Mouse (Mus musculus) left cerebral cortex, postnatal 10 days (tissue): ENCODE results near the gene Ttc4. TPM values are rescaled to one million over a fixed set of nuclear protein-coding genes. Genes with fewer than 3 reads are reported as not detected.

Source experiments
- DNase-seq, 2 experiments: peaks; one replicate each; pipeline ENCODE4 v3.0.0; 2021 to 2022; ENCODE audit warnings: low spot score in 2 of 2, mixed read lengths in 1 of 2; ENCODE audit errors: extremely low spot score in 1 of 2
- intact Hi-C: fragments of 180-260 bp; cut with DNase I; formaldehyde crosslinking; loops from one replicate; pipeline ENCODE4 v1.15.1; 2025
- total RNA-seq, 2 experiments: library from RNA; stranded (reverse); gene quantifications; 2 replicates each; pipeline ENCODE4 v1.2.3; 2021

Gene Ttc4
- total RNA-seq, result 10 to 100 TPM; 44.8 to 45.4 TPM

DNA sequence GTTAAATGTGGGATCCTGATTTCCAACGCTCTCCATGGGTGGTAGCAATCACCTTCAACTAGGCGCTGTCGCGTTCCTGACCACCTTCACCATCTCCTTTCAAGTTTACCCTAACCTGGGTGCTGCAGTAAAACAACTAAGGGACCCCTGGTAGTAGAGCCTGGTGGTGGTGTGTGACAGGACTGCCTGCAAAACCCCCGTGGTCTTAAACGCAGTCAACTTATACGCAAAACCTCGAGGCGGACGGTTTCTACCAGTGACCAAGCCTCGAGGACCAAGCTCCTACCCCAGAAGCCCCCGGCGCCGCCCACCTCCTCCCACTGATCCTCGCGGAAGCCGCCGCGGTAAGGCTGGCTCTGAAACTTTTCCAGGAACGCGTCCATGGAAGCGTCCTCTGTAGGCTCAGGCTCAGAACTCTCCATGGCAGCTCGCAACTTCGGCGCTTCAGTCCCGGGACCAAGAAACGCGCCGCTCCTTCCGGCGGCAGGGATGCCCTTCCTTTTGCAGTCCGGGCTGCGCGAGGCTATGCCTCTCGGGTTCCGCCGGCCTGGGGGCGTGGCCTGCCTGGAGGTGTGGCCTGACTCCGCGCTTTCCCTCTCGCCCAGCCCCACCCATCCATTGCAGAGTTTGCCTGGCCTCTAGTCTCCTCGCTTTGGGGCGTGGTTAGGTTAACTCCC lies at the start of gene Ttc4:
TSS of gene Ttc4 (minus strand) at position 503 of the 677 bp plus-strand sequence.
- intact Hi-C loops, result loop anchor here (5.0 kb wide), 1 partner anchor 46 kb away; no protein-coding TSS in a partner anchor

DNA sequence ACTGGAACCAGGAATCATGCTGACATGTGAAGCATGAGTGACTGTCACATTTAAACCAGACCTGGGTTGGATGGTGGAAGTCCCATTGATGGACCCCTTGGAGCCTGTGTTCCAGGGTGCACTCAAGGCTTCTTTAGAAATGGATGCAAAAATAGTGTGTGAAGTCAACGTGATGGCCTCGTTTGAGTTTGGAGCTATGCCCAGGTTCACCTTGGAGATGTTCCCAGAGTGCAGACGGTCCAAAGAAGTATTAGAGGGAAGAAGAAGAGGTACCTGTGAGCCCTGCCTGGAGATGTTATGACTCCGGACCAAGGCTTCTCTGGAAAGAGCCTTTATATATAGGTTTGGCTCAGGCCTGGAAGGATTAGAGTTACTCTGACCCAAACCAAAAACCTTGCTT lies 41.9 kb upstream of the Ttc4 start:
- no peak for DNase-seq
- intact Hi-C loops, result no loop called here

More for the DNA sequence above, at the start of gene Ttc4:
- peak; percentile 80 to 95 for DNase-seq

DNA sequence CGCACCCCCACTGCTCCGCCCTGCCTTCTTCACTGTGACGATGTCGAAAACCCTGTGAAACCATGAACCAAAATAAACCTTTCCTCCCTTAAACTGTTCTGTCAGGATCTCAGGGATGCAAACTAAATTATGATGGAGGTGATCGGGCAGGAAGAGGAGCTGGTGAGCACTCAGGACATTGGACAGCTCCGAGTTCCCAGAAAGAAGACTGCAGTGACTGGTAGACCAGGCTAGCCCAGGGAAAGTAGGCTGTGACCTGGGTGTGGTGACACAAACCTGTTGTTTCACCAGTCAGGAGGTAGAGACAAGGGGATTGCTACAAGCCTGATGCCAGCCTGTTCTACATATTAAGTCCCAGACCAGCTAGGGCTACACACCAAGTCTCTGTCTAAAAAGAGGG lies 34.9 kb upstream of the Ttc4 start:
- intact Hi-C loops, result no loop called here
- no peak for DNase-seq

DNA sequence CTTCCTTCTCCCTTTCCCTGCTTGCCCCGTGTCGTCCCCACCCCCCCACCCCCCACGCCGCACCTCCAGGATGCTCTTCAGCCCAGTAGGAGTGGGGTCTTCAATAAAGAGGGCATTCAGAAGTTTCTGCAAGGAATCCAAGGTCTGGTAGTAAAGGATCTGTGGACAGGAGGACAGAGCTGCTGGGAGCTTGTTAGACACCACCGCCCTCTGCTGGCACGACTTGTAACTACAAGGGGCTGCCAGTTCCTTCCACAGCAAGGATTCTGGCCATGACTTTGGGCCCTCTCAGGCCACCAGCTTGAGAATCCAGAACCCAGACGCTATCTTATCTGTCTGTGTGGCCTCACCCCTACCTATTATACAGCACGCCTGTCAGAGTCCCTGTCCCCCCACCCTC lies 29.7 kb upstream of the Ttc4 start:
- peak; percentile 65 to 82 for DNase-seq
- intact Hi-C loops, result loop anchor here (2.0 to 5.0 kb wide), 2 partner anchors 76 to 94 kb away; no protein-coding TSS in a partner anchor

DNA sequence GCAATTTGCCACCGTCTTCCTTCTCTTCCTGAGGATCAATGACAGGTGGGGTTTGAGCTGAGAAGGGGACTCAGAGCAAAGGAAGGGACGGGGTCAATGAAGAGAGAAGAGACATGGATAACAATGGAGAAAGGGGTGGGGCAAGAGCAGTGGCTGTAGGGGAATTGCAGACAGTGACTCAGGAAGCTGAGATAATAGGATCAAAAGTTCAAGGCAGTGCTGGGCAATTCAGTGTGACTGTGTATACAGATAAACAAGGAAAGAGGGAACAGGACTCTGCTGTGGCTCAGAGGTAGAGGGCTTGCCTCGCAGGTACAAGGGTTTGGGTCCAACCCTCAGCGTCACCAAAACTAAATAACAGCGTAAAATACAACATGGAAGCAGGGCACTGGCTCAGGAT lies 29.2 kb upstream of the Ttc4 start:
- DNase-seq, result no peak
- intact Hi-C loops, result loop anchor here (2.0 to 5.0 kb wide), 2 partner anchors 76 to 93 kb away; no protein-coding TSS in a partner anchor

DNA sequence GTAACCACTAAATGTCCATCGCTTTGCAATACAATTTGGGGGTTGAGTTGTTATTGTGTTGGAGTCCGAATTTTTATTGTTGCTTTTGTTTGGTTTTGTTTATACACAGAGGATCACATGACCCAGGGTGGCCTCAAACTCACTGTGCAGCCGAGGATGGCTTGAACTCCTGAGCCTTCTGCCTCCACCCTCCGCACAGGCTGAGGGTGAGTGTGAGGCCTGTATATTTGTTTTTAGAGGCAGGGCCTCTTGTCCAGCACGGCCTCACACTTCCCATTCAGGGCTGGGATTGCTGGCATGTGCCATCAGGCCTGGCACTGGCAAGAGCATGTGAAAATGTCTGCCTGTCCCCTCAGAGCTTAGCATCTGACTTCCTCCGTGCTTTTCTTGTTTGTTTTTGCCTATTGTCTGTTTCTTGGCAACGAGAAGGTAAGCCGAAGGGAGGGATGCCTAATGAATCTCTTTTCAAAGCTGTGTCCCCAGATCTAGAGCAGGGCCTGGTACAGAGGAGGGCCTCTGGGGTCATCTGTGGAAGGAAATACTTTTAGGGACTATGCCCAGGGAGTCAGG lies 26.4 kb upstream of the Ttc4 start:
- no peak for DNase-seq
- intact Hi-C loops, result loop anchor here (5.0 kb wide), 1 partner anchor 73 kb away; no protein-coding TSS in a partner anchor

DNA sequence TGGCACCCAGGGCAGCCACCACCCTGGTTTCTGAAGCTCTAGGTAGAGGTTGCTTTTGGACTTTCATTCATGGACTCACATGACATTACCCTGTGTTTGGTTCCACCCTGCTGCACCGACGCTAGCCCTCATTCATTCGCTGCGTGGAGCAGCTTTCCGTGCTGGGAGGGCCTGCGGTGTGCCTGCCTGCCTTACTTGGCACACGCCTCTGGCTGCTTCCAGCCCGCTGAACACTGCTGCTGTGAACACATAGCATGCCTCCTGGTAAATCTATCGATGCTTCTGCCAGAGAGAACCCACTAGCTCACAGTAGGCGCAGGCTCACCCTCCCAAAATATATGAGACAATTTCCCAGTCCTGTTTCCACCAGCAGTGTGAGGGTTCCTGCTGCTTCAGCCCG lies 25.7 kb upstream of the Ttc4 start:
- peak; percentile 53 to 55 for DNase-seq
- intact Hi-C loops, result no loop called here

DNA sequence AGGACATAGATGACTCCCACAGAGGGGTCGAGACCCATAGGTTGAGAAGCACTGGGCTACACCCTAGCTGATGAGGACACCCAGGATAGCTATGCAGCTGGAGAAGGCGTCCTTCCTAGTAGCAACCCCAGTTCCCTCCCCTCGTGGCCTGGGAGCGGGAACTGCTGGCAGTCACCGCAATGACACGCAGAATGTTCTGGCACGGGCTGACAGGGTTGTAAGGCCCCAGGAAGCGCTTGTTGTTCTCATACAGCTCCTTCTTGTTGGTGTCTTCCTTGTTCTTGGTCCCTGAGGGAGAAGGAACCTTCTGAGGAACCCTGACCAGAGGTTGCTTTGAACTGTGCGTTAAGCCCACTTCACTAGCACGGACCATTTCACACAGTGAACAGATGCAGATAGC lies 25.2 kb upstream of the Ttc4 start:
- intact Hi-C loops, result no loop called here
- DNase-seq, result no peak

DNA sequence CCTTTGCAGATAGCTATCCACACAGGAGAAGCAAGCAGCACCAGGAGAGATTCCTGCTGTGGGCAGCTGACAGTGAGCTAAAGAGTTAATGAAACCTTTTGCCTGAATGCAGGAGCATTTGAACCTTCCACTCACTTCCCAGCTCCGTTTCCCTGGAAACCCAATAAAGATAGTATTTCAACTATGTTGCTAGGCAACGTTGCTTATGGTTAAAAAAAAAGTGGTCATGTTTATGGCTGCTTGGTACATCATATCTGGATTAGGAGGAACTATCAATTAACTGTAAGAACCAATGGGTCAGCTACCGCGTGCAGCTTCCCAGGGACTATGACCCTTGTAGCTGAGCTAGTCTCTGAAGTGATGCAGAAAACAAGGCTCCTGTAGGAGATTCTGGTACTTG lies 22.1 kb upstream of the Ttc4 start:
- peak in 1 of 2 experiments; percentile 46 for DNase-seq
- intact Hi-C loops, result no loop called here

DNA sequence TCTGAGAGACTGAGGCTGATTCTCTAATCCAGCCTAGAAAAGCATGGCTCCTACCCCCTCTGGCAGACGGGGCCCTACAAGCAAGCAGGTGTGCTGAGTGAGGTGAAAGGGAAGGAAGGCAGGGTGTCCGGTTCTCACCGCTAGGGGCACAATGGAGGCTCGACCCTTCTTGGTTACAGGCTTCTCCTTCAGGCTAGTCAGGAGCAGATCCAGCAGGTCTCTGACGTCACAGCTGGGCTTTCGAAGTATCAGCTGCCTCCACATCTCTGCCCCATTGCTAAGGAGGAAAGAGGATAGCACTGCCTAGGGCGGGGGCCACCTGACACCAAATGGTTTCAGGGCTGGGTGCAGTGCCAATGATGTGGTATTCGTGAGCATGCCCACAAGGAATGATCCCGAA lies 21.2 kb upstream of the Ttc4 start:
- intact Hi-C loops, result no loop called here

DNA sequence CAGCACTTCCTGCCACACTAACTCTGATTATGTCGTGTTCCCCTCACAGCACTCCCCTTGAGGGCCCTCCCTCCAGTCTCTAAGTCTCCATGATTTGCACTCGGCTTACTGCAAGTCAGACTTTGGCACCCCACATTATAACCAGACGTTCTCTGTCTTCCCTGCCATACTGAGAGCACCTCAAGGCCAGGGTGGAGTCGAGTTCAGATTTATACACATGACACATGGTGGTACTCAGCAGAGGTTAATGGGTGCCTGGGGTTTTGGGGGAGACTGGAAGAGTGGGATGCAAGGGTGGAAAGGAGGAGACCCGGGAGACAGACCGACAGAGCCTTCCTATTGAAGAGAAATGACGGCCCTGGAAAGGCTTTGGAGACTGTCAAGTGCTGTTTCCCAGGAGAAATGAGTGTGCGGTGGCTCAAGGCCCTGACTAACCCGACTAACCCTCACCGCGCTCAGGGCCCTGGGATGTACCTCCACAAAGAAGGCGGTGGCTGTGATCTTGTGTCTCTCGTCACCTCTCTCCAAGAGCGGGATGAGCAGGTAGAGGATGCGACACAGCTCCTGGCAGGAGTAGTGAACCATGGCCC lies 15.2 kb upstream of the Ttc4 start:
- DNase-seq, result no peak
- intact Hi-C loops, result no loop called here

More for the DNA sequence above, 21.2 kb upstream of the Ttc4 start:
- peak in 1 of 2 experiments; percentile 63 for DNase-seq

DNA sequence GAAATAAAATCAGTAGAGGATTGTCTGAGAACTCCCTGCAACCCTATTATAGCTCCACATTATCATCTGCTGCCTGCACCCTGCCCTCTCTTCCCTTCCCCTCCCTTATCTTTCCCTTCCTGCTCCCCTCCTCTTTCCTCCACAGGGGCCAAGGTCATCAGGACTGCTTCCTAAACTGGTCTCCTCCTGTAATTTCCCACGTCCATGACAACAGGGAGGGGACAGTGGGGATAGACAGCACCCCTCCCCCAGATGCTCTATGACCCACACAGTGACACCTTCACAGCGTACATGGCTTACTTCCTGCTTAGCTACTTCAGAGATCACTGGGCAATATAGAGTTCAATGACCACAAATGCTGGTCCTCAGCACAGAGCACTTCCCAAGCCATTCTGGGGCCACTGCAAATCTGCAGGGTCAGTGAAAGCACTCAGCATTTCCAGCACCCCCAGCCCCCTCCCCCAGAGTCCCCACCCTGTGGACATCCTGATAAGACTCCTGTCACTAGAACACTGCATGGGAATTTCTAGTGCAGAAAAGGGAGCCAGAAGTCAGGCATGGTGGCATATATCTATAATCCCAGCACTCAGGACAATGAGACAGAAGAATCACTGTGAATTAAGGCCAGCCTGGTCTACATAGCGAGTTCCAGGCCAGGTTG lies 10.0 kb upstream of the Ttc4 start:
- DNase-seq, result no peak
- intact Hi-C loops, result no loop called here

DNA sequence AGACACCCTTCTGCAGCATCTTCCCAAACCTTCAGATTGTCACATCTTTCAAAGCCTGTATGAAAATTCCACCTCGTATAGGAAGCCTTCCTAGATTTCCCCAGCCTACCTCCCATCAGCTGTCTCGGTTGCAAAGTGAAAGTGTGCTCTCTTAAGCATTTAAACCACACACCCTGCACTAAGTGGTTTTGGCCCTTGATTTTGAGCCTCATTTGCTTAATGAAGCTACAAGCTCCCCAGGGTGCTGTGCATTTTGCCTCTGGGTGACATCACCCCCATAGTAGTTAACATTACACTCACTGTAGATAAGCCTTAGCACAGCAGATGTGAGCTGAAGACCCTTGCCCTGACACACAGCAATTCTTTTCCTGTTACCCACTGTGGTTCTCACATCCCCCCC lies 2.2 kb upstream of the Ttc4 start:
- no peak for DNase-seq
- intact Hi-C loops, result no loop called here

DNA sequence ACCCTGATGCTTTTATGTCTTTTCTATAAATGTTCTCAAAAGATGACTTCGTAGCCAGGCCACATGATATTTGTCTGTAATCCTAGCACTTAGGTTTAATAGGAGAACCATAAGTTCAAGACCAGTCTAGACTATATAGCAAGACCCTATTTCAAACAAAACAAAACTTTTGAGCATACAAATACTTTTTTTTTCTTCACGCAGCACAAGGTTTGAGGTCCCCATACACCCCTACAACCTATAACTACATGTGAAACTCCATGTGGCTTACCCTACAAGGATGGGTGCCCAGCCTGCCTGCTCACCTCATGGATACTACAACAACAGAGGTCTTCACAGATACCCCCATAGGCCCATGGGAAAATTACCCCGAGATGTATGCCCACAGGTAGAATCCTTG lies 408 bp upstream of the Ttc4 start:
- DNase-seq, result no peak
- intact Hi-C loops, result loop anchor here (5.0 kb wide), 1 partner anchor 47 kb away; no protein-coding TSS in a partner anchor

DNA sequence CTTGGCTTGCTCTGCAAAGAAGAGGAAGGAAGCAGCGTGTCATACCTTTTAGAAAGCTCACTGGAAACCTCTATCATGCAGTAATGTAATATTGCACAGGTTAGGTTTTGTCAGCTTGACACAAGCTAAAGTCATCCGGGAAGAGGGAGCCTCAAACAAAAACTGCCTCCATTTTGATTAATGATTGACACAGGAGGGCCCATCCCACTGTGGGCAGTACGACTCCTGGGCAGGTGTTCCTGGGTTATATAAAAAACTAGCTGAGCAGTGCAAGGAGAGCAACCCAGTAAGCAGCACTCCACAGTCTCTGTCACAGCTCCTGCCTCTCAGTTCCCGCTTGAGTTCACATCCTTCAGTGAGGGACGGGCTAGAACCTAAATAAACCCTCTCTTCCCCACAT lies 2.0 kb downstream of the Ttc4 start:
- DNase-seq, result no peak
- intact Hi-C loops, result loop anchor here (5.0 kb wide), 1 partner anchor 44 kb away; no protein-coding TSS in a partner anchor

DNA sequence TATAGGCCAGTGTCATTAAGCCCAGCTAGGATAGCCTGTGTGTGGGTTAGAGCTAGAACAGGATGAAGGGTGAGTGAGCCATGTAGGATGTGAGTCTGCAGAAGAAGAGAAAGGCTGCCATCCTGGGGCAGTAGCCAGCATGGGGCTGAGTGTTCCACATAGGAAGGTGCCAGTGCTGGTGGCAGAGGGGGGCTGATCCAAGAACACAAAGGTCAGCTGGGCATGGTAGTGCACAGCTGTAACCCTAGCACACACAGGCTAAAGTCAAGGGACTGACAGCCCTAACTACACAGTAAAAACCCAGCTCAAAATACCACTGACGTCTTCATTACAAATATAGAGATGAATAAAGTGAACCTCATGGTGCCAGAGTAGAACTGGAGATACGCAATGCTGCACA lies 12.2 kb downstream of the Ttc4 start:
- no peak for DNase-seq
- intact Hi-C loops, result no loop called here

DNA sequence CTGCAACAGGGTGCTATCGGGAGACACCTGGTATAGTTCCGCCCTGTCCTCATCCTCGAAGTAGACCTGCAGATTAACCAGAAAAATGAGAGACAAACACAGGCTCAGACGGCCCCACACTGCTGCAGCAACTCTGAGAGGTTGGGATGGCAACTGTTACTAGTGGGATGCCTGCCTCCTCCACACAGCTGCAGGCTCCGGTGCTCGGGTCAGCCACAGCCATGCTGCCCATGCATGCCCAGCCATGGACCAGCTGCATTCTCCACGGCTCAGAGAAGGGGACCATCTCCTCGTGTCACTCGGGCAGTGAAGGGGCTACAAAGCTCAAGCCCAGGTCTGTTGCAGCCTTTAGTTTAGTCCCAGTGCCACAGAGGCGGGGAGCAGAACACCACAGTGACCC lies 13.1 kb downstream of the Ttc4 start:
- DNase-seq, result no peak
- intact Hi-C loops, result no loop called here

DNA sequence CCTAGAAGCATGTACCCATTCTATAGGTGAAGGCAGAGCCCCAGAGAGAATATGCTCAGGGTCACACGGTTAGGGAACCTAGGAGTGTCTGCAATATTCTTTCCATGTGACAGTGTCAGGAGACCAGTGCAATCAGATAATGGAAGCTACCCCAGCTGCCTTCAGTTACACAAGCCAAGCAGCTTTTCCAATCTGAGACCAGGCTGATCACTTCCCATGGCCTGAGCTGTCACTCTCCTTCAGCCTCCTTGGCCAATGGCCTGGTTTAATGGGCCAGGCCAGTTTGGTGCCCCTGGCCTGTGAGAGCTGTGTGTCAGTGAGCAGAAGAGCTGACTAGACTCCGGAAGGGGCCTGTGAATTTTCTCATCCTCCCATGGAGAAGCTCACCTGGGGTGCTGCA lies 13.5 kb downstream of the Ttc4 start:
- DNase-seq, result no peak
- intact Hi-C loops, result no loop called here

DNA sequence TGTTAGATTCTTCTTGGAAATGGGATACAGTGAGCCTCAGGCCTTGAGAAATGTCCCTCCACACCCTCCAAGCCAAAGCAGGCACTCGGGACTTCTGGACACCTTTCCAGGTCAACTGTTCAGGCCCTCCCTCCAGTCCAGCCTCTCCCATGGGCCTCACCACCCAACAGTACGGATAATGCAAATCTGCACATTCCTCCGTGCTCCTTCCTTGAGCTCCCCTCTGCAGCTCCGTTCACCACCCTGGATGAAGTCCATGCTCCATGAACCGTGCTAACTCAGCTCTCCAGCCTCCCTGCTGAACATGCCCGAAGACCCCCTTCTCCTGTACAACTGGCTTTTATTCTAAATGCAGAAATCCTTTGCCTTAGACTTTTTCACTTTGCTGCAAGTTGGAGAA lies 14.0 kb downstream of the Ttc4 start:
- intact Hi-C loops, result no loop called here
- no peak for DNase-seq
